Mouse (Mus musculus): ENCODE measurements around the gene Itgad. TPM values are rescaled to one million over a fixed set of nuclear protein-coding genes. Genes with fewer than 3 reads are reported as not detected.

Gene Itgad
- not detected in 2 replicates for polyA plus RNA-seq (2015; fragmentation: Nextera tagmentation; extraction: Ambion mirVana)

DNA sequence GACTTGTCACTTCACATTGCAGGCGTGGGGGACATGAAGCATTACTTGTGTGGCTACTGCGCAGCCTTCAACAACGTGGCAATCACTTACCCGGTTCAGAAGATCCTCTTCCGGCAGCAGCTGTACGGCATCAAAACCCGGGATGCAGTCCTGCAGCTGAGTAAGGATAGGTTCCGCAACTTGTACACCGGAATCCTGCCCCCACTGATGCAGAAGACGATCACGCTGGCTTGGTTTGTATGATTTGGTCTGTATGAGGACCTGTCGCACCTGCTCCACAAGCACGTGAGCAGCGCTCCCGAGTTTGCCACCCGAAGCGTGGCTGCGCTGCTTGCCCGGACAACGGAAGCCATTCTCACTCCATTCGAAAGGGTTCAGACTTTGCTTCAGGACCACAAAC, at the start of gene Itgad:
Itgad (plus strand) TSS at position 301 of the 400 bp plus-strand sequence.

DNA sequence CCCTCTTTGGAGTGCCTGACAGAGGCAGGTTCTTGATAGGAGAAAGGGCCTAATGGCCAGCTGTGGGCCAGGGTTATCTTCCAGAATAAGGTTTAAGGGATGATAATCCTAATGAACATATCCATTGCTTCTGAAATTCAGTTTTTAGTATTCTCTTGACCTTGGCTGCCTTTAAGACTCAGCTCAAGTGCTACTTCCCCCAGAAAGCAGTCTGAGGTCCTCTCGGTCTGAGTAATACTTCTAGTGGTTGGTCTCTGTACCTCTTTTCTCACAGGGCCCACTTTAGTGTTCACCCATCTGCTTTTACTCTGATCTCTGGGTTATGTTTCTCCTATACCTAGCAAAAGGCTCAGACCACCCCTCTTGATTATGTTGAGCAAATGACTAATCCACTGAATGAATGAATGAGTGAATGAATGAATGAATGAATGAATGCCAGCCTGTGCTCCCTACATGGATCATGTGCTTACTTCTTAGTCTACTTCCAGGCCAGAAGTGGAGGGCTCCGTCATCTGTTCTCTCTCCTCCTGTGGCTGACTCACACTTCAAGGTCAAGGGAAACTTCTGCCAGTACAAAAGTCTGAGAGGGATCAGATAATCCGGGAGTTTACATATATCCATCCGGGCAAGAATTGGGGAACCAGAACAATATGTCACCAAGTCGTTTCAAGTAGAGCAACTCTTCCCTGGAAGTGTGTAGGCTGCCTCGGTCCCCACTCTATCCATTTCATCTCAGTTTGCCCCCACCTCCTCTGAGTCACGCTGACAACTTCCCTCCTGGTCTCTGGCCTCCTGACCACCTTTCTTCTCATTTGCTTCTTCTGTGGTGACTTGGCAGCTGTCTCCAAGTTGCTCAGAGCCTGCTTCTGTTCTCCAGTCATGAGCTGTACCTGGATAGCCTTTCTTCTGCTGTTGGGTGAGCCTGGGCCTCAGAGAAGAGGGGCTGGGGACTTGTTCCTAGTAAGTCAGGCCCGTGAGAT, 25.1 kb upstream of the Itgad start, which contains the start of gene Itgax:
Itgax (plus strand) TSS at position 807 of the 980 bp plus-strand sequence.

DNA sequence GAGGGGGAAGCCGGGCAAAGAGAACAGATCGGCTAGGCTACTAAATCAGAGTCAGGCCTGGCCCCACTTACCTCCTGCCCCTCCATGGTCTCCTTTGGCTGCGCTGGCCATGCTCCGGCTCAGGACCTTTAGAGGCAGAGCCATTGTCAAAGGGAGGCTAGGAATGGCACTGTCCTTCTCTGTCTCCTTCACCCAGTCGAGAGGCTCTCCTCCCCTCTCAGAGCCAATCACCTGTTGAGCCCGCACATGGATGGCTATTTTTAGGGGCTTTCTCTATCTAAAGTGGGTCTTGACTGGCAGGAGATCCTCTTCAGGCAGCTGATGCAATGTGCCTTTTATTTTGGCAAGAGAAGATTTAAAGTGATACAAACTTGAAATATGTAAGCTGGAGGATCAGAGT, 52.0 kb downstream of the Itgad start, which contains the start of gene Cox6a2:
Cox6a2 (minus strand) TSS at position 236 of the 400 bp plus-strand sequence.

DNA sequence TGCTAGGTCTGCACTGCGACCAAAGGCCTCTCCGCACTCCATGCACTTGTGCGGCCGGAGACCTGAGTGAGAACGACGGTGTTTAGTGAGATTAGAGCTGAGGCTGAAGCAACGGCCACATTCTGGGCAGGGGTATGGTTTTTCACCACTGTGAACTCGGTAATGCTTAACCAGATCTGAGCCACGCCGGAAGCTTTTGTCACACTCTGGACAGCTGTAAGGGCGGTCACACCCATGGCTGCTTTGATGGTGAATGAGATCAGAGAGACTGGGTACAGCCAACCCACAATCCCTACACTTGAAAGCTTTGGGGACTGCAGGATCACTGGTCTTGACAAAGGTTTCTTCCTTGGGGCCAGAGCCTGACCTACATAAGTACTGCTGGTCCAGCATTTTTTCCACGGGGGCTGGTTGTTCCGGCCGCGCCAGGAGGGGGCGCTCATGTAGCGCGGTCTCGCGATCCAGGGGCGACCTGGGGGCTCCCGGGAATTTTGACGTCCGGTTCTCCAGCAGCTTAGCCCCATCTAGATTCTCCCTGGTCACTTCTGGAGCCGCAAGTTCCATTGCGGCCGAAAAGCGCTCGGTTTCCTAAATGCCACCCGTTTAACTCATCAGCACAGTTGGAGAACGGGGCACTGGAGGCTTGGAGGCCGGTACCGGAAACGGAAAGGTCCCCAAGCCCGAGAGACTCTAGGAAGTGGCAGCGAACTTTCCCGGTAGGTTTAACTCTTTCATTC, 82.8 kb downstream of the Itgad start, which contains the start of gene Armc5:
Armc5 (plus strand) TSS at position 487 of the 737 bp plus-strand sequence.

DNA sequence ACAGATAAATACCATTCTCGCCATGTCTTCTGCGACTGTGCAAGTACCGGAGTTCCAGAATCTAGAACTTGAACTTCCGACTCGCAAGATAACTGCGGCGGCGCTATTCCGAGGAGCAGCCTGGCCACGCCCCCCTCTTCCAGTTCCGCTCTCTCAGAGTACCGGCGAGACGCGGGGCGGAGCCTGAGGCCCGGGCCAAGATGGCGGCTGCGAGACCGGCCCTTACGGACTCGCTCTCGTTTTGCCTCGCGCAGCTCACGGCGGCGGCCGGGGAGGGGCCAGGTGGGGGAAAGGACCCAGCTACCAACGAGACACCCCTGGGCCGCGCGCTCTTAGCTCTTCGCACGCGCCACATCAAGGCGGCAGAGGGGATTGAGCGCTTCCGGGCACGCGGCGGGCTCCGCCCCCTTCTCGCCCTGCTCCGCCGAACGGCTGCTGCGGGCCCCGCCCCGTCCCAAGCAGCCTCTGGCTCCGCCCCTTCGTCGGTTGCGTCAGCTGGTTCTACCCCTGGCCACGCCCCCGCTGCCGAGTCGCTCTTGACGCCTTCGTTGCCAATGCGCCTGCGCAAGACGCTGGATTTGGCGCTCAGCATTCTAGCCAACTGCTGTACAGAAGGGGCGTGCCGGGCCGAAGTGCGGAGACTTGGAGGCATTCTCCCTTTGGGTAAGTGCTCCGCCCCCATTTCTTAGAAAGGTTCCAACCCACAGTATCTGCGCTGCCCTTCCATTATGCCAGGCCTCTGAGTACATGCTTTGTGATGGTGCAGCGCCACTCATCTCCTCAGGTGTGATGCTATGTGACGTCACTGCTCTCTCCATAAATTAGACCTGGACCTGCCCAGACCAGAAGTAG, 84.0 kb downstream of the Itgad start, which contains the start of gene 9130023H24Rik:
9130023H24Rik (minus strand) TSS at position 105 of the 852 bp plus-strand sequence.

DNA sequence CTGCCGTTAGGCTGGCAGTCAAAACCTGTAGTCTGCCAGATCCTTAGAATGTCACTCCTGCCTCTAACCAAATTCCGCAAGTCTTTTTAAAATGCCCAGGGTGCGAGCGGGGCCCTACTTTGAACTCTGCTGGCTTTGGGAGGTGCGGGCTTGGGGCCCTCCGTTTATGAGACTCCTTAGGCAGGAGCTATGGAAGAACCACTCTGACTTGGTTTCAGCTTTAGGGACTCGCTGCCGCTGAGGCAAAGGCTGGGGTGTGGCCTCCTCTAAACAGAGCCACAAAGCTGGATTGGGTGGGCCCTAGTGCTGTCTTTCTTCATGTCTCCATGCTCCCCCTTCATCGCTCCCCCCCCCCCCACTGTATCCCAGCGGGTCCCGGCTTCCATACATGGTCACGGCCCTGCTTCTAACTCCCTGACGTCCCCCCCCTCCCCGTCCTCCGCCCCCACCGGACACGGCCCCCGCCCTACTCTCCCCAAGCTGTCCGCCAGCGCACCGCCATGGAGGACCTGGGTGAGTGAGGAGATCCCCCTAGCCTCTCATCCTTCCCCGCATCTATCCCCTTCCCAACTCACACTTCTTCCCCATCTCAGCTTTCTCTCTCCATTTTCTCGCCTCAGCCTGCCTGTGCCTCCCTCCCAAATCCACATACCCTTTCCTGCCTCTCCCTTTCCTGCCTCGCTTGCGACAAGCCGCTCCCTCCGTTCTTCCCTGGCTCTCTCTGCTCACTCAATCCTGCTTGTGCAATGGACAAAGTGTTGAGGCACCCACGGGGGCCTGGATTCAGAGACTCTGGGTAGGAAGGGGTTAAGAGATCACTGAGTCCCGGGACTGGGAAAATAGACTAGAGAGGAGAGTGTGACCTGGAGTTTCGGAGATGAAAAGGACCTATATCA, 92.6 kb downstream of the Itgad start, which contains the start of gene Tgfb1i1:
Tgfb1i1 (plus strand) TSS at position 317 of the 896 bp plus-strand sequence.

DNA sequence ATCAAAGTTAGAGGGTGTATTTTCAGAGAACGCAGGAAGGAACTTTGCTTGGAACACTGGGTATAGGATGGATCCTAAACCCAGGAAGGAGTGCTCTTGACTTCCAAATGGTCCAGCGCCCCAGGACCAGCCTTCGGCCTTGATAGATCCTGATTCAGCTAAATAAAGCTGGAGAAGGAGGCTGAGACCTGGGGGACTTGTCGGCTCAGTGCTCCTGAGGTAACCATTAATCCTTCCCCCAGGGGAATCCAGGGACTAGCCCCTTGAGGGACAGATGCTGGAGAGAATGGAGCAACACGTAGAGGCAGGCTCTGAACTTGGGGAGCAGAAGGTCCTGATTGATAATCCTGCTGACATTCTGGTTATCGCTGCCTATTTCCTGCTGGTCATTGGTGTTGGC, 111.2 kb downstream of the Itgad start, which contains the start of gene Slc5a2:
Slc5a2 (plus strand) TSS at position 247 of the 400 bp plus-strand sequence.

Other genes starting within 250 kb of the Itgad start
- 23.3 and 29.7 TPM in 2 replicates for gene Kat8, start 241.9 kb upstream of the Itgad start, polyA plus RNA-seq (2015; fragmentation: Nextera tagmentation; extraction: Ambion mirVana)
- 1.0 and 2.5 TPM in 2 replicates for gene Prss8, start 224.3 kb upstream of the Itgad start, polyA plus RNA-seq (2015; fragmentation: Nextera tagmentation; extraction: Ambion mirVana)
- 12.9 and 13.1 TPM in 2 replicates for gene Prss36, start 207.7 kb upstream of the Itgad start, polyA plus RNA-seq (2015; fragmentation: Nextera tagmentation; extraction: Ambion mirVana)
- gene Fus, start 186.9 kb upstream of the Itgad start, polyA plus RNA-seq (2015; fragmentation: Nextera tagmentation; extraction: Ambion mirVana), result 170 and 234 TPM in 2 replicates
- gene Pycard, start 160.5 kb upstream of the Itgad start, polyA plus RNA-seq (2015; fragmentation: Nextera tagmentation; extraction: Ambion mirVana), result 37.4 and 57.5 TPM in 2 replicates
- 0.15 TPM in 1 of 2 replicates, not detected in the other for gene Trim72, start 150.4 kb upstream of the Itgad start, polyA plus RNA-seq (2015; fragmentation: Nextera tagmentation; extraction: Ambion mirVana)
- gene Itgam, start 91.7 kb upstream of the Itgad start, polyA plus RNA-seq (2015; fragmentation: Nextera tagmentation; extraction: Ambion mirVana), result 1.8 and 2.1 TPM in 2 replicates
- gene Gm49368, start 91.7 kb upstream of the Itgad start, polyA plus RNA-seq (2015; fragmentation: Nextera tagmentation; extraction: Ambion mirVana), result 0.06 TPM in 1 of 2 replicates, not detected in the other
- gene Itgax, start 24.8 kb upstream of the Itgad start, polyA plus RNA-seq (2015; fragmentation: Nextera tagmentation; extraction: Ambion mirVana), result 0.23 TPM in 1 of 2 replicates, not detected in the other
- gene Cox6a2, start 52.0 kb downstream of the Itgad start, polyA plus RNA-seq (2015; fragmentation: Nextera tagmentation; extraction: Ambion mirVana), result 4.9 and 7.4 TPM in 2 replicates
- gene Armc5, start 83.0 kb downstream of the Itgad start, polyA plus RNA-seq (2015; fragmentation: Nextera tagmentation; extraction: Ambion mirVana), result 10.9 and 15.4 TPM in 2 replicates
- 3.9 and 4.2 TPM in 2 replicates for gene 9130023H24Rik, start 83.7 kb downstream of the Itgad start, polyA plus RNA-seq (2015; fragmentation: Nextera tagmentation; extraction: Ambion mirVana)
- 37.9 and 53.6 TPM in 2 replicates for gene Tgfb1i1, start 92.4 kb downstream of the Itgad start, polyA plus RNA-seq (2015; fragmentation: Nextera tagmentation; extraction: Ambion mirVana)
- gene Slc5a2, start 111.3 kb downstream of the Itgad start, polyA plus RNA-seq (2015; fragmentation: Nextera tagmentation; extraction: Ambion mirVana), result 0.18 and 0.27 TPM in 2 replicates
- 16.8 and 21.2 TPM in 2 replicates for gene BC017158, start 143.8 kb downstream of the Itgad start, polyA plus RNA-seq (2015; fragmentation: Nextera tagmentation; extraction: Ambion mirVana)

Measured in adrenal gland, postnatal 0 days (tissue).